Mouse (Mus musculus) c-Kit-negative CD71-positive TER-119-positive erythroid progenitor cells, embryonic 14.5 days (primary cell): ENCODE results near the gene Tsc2.

Experiments used
- DNase-seq: peaks from one replicate; pipeline ENCODE4 v3.0.0-alpha.2; 2013; ENCODE audit warnings: low read depth, low spot score

Tsc2 gene

DNA sequence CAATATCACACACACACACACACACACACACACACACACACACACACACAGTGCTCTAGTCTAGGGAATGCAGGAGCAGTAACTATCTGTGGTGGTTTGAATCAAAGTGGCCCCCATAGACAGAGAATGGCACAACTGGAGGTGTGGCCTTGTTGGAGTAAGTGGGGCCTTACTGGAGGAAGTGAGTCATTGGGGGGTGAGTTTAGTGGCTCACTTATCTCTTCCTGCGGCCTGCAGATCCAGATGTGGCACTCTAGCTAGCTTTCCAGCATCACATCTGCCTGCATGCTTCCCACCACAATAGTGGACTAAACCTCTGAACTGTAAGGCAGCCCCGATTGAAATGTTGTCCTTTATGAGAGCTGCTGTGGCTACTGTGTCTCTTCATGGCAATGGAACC lies 21.7 kb downstream of the Tsc2 start:
- no peak for DNase-seq

- DNase-seq = no peak
Measured at GRCm38 (mm10) chr17:24608874-24609273, 23.6 kb downstream of the Tsc2 start.

DNA sequence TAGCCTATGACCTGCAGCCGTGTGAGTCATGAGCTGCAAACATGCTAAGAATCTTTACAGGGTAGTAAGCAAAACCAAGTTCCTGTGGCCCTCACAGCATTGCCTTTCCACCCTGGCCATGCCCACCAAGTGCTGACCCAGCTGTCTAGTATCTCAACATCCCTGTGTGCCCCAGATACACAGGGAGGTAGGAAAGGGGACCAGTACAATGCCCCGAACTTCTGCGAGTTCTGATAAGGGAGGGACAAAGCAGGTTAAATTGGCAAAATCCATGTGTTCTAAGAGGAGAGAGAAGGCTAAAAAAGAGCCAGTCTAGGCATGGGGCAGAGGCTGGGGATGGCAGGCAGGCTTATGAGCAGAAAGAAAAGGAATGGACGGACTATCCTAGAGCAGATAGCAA lies 24.1 kb downstream of the Tsc2 start:
- DNase-seq = no peak

- no peak for DNase-seq
Measured at GRCm38 (mm10) chr17:24604557-24604956, 27.9 kb downstream of the Tsc2 start.

GRCm38 (mm10) chr17:24603961-24604360 lies 28.5 kb downstream of the Tsc2 start:
- no peak for DNase-seq

DNA sequence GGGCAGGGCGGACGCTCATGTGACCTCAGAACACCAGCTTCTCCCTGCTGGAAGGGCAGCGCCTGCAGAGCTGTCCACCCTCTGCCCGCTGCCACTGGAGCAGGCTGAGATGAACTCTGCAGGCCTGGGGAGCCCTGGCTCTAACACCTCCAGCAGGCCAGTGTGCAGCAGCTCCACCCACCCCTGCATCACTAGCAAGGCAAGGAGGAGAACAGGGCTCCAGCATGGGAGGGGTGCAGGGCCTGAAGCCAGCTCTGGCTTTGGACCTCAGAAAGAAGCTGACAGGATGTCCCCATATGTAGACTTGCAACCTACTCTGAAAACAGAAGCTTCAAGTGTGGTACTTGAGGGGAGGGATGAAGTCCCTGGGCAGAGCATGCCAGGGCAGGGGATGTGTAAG lies 31.9 kb downstream of the Tsc2 start:
- no peak for DNase-seq

DNA sequence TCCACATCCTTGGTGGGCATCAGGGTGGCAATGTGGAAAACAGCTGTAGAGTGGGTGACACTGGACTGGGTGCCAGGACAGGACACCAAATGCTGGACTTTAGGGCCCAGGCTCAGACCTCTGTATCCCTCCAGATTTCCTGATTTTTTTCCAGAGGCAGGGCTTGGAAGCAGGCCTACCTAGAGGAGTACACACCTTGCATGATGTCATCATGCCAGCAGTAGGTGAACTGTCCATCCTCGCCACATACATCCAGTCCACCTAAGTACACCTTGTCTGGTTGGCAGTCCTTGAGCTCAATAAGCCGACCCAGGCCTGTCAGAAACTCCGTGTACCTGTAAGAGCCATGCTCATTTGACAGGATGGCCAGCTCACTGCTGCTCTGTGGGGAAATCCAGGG lies 34.4 kb downstream of the Tsc2 start:
- DNase-seq = no peak

DNA sequence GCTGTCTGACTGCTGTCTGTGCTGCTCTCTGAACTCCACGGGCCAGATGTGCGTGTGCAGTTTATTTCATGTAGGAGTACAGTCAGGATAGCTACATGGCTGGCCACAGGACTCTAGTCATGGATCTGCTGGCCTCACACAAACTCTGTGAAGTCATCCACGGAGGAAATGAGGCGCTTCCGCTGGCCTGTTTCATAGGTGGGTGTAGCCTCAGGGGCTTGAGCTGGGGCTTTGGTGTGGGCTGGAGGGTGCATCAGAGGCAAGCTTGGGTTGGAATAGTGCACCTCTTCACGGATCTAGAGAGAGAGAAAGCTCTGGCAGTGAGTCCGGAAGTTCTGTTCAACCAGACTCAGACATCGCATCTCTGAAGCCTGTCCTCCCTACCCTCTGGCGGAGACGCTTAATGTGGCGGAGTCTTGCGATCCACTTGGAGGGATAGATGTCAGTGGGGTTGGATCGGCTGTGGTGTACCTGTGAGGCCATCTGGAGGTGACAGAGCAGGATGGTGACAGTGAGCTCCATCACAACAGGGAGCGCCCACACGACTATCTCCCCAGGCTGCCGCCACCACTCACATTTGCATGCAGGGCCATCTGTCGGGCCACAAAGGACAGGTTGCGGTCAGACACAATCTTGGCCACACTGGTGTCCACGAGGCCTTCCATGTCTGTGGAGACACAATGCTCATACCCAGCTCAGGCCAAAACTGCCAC lies 35.8 kb downstream of the Tsc2 start:
- no peak for DNase-seq

DNA sequence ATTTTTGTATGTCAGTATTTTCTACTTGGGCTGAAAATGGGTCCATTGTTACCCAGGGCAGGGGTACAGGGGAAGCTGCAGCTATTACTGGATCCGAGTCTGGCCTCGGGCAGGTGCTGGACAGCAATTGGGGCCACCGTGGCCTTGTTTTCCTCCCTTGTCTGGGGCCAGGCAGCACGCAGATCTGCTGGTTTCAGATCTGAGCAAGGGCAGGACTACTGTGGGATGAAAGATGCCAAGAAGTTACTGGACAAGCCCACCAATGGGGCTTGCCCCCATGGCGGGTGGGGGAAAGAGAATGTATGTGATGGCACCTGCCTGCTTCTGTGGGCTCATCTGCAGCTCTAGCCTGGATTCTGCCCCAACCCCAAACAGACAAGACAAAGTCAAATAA lies 36.4 kb downstream of the Tsc2 start:
- DNase-seq = no peak

DNA sequence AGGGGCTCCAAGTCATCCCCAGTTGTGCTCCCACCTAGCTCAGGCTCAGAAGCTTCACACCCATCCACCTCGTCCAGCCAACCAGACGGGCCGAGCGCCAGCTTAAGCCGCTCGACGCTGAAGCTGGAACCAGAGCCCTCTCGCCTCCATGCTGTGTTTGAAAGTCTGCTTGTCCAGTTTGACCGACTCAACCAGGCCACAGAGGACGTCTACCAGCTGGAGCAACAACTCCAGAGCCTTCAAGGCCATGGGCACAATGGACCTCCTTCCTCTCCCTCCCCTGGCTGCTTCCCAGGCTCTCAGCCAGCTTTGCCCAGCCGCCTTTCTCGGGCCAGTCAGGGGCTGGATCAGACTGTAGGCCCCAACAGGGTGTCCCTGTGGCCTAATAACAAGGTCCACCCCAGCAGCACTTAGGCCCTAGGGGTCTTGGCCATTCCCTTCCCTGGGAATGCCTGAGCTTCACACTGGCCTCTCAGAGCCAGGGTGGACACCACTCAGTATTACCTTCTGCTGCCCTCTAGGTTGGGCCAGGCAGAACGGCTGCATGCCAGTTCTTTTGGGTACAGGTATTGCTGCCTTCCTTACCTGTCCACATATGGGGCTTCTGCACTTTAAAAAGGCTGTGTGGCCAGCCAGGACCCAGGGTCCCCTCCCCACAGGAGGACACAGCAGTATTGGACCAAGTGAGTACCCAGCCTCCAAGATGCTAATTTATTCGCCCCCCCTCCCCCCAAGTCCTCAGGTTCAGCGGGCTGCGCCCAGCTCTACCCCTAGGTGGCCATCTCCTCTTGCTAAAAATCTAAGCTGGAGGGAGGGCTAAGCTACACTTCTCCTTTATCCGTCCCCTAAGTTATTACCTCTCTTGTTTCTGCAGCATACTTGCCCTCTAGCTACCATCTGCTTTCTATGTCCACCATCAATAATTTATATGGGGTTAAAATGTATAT lies 37.0 kb downstream of the Tsc2 start:
- DNase-seq = no peak

DNA sequence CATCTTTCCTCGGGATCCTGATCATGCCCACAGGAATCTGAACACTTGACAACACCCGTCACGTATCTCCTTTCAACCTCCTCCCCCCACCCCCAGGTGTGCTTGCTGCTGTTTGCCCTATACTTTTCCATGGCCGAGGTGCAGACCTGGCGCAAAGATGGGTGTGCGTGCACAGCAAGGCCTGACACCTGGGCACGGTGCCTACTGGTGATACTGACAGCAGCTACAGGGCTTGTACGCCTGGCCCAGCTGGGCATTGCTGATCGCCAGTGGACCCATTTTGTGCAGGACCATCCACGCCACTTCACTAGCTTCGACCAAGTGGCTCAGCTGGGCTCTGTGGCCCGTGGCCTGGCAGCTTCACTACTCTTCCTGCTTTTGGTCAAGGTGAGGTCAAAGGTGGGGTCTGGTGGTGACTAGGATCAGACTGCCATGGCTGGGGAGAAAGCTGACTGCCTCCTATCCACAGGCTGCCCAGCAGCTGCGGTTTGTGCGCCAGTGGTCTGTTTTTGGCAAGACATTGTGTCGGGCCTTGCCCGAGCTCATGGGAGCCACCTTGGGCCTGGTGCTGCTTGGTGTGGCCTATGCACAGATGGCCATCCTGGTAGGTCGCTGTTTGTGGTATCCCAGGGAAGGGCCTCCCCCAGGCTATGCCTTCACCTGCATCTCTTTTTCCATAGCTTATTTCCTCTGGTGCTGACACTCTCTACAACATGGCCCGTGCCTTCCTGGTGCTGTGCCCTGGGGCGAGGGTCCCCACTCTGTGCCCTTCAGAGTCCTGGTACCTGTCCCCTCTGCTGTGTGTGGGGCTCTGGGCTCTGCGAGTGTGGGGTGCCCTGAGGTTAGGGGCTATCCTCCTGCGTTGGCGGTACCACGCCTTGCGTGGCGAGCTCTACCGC lies 38.2 kb downstream of the Tsc2 start:
- no peak for DNase-seq

- no peak for DNase-seq
Measured at GRCm38 (mm10) chr17:24593248-24593647, 39.2 kb downstream of the Tsc2 start.

- DNase-seq = no peak
Measured at GRCm38 (mm10) chr17:24591695-24592094, 40.7 kb downstream of the Tsc2 start.

GRCm38 (mm10) chr17:24590943-24591342 lies 41.5 kb downstream of the Tsc2 start:
- no peak for DNase-seq

DNA sequence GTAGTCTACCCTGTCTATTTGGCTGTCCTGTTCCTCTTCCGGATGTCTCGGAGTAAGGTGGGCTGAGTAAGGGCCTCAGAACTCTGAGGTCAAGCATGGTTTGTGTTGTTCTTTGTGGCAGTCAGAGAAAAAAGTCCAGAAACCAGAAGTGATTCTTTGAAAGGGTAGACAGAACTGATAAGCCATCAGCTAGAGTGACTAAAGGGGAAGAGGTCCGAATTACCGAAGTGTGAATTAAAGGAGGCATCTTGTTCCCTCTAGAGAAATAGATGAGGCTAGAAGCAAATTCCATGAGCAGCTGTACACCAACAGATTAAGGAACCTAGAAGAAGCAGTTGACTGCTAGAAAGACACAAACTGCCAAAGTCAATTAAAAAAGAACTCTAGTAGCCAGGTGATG lies 45.9 kb downstream of the Tsc2 start:
- DNase-seq = no peak

GRCm38 (mm10) chr17:24584520-24584919 lies 47.9 kb downstream of the Tsc2 start:
- DNase-seq = no peak

DNA sequence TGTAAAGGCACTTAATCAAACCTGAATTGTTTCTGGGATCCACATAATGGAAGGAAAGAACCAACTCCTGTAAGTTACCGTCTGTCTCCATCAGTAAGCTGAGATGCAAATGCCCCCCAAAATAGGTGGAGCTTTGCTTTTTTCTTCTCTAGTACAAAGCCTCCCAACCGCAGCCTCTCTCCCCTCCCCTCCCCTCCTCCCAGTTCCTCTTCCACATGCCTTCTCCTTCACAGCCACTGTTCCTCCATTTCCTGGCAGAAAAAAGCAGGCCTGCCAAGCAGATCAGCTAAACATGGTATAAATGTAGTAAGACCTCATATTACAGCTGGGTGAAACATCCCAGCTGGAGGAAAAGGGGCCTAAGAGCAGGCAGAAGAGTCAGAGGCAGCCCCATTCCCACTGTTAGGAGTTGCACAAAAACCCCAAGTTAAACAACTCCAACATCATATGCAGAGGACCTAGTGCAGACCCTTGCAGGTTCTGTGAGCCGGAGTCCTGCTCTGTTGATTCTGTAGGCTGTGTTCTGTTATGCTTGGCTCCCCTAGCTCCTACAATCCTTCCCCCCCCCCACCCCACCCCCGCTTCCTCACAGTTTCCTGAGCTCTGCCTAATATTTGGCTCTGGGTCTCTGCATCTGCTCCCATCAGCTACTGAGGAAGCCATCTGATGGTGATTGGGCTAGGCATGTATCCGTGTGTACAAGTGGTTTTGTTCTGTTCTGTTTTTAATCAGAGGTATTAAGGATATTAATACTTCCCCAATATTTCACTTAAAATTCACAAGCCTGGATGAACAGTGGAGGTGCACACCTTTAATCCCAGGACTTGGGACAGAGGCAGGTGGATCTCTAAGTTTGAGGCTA lies 48.6 kb downstream of the Tsc2 start:
- no peak for DNase-seq

DNA sequence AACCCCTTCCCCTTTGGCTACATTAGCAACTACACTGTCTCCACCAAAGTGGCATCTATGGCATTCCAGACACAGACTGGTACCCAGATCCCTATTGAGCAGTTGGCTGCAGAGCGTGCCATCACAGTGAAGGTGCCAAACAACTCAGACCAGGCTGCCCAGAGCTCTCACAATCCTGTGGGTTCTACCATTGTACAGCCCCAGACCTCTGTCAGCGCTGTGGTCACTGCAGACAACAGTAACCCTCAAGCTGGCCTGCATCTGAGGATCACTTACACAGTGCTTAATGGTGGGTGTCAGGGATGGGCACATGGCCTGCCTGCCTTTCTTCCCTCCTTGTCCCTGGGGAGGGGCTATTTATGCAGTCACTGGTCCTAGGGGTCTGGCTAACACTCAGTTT lies 52.1 kb downstream of the Tsc2 start:
- DNase-seq = no peak

GRCm38 (mm10) chr17:24579532-24579931 lies 52.9 kb downstream of the Tsc2 start:
- no peak for DNase-seq

- DNase-seq = no peak
Measured at GRCm38 (mm10) chr17:24573811-24574210, 58.6 kb downstream of the Tsc2 start.

DNA sequence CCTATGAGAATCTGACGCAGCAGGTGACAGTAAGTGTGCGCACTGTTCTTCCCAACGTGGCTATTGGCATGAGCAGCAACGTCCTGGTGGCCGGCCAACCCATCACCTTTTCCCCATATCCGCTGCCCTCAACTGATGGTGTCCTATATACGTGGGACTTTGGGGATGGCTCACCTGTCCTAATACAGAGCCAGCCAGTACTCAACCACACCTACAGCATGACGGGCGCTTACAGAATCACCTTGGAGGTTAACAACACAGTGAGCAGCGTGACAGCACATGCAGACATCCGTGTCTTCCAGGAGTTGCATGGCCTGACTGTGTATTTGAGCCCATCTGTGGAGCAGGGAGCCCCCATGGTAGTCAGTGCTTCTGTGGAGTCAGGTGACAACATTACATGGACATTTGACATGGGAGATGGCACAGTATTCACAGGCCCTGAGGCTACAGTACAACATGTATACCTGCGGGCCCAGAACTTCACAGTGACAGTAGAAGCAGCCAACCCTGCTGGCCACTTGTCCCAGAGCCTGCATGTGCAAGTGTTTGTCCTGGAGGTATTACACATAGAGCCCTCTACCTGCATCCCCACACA lies 59.7 kb downstream of the Tsc2 start:
- DNase-seq = no peak
